Mouse (Mus musculus) olfactory bulb, adult 2 months (tissue): Measurements from ENCODE around the gene E2f1.
A peak's percentile ranks its signal among the peaks of the same experiment; 100 is the strongest.

Experiments
- CTCF ChIP-seq: fragments of 200-500 bp; IDR thresholded peaks from 2 replicates; pipeline ENCODE4 v1.5.1; 2012; ENCODE audit warnings: low read depth, mild to moderate bottlenecking, low read length, moderate library complexity; ENCODE audit not compliant: insufficient read depth
- POLR2A ChIP-seq: fragments of 200-500 bp; IDR thresholded peaks from 2 replicates; pipeline ENCODE4 v1.6.1; 2012; ENCODE audit warnings: mild to moderate bottlenecking, low read depth, low read length, moderate library complexity; ENCODE audit not compliant: insufficient read depth

DNA sequence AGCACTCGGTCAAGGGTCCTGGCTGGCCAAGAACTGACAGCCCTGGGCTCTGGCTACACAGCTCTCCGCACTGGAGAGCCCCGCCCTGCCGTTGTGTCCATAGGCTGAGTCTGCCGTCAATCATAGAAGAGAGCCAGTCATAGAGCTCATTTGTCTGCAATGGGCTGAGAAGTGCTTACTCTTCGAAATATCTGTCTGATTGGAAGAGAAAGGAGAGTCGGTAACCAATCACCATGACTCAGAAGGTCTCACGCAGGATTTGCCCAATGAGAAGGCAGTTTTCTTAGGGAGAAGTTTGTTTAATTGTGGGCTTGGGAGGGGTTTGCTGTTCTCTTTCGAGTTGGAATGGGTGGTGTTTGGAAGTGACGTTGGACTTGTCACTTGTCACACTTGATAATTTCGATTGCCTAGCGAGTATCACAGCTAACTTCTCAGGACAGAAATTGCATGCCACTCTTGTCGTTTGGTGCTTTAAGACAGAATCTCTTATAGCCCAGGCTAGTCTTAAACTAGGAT, 34.0 kb upstream of the E2f1 start, which contains the start of gene Pxmp4:
- no peak for TF ChIP-seq CTCF
- peak; percentile 60; the same call in 1 of the 2 replicates for TF ChIP-seq POLR2A
